Mouse (Mus musculus) liver, embryonic 14.5 days (tissue): ENCODE results near the gene Serpina12.

Experiments used
- CTCF ChIP-seq: IDR thresholded peaks from 2 replicates; pipeline ENCODE4 v1.5.1; 2016; ENCODE audit warnings: antibody characterized with exemption, low read depth, control low read depth
- EP300 ChIP-seq: IDR thresholded peaks from 2 replicates; pipeline ENCODE4 v1.6.1; 2016; ENCODE audit warnings: antibody characterized with exemption, low read depth

GRCm38 (mm10) chr12:104057050-104057449 lies 12.8 kb upstream of the Serpina12 start:
- TF ChIP-seq CTCF (no peak), EP300 (no peak)
